Mouse (Mus musculus): ENCODE data around the gene Magi3. TPM values are rescaled to one million over a fixed set of nuclear protein-coding genes. Genes with fewer than 3 reads are reported as not detected.

The Magi3 gene
- total RNA-seq, 4 experiments from 2014 or later: 37.4 to 44.8 (median 39.0) TPM

DNA sequence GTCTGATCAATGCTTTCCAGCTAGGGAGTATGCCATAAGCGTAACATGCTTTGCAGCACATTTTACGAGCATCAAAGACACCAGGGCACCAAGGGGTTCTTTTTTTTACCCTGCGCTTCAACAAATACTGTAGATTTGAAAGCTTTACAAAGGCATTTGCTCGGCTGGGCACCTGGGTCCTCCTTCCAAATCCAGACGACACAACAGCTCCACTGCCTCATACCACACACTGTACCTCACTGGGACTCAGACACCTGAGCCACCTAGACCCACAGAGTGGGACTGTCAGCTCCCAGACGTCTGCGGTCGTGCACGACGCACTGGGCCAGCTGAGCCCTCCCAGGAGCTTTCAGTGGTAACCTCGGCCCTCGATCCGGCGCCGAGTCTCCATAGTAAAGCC is 1.2 kb downstream of the Magi3 start:
- peak; percentile 14 to 32 for DNase-seq (ENCODE audit: low spot score in 2 of 2)

DNA sequence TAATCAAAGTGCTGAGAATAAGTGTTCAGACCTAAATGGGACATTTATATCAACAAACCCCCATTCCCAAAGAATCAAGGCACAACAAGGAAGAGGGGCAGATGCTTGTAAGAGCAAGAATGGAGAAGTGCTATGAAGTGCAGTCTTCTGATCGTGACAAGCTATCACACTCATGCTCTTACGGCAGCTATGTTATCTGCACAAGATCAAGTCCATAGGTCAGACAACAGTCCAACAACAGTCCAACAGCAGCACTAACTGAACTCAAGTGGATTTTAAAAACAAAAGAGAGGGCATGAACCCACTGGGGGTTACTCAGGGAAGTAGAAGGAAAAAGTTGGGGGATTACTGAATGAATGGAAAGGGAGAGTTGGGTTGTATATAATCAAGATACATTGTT is 30.4 kb downstream of the Magi3 start:
- no peak for DNase-seq (ENCODE audit: low spot score in 2 of 2)

DNA sequence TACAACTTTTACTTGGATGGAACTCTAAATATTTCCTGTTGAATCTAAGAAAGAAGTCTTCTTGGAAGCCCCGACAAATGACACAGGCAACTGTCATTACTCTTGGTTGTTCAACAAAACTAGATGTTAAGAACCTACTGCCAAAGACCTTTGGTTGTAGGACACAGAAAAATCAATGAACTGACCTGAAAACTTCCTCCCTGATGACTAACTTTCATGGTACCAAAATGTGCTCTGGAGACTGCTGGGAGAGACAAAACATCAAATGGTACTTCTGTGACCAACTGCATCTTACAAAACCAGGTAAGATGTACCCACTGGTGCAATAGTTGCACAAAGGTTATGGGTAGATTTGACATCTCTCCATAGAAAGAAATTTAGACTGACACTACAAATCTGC is 30.9 kb downstream of the Magi3 start:
- DNase-seq (ENCODE audit: low spot score in 2 of 2): no peak

DNA sequence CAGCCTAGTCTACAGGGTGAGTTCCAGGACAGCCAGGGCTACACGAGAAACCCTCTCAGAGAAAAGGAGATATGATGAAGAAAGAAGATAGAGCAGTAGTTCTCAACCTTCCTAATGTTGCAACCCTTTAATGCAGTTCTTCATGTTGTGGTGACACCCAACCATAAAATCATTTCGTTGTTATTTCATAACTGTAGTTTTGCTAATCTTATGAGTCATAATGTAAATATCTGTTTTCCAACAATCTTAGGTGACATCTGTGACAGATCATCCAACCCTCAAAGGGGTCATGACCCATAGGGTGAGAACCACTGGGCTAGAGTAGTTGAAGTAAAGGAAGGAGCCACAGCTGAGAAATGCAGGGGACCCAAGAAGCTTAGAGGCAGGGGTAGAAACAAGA is 35.9 kb downstream of the Magi3 start:
- no peak for DNase-seq (ENCODE audit: low spot score in 2 of 2)

DNA sequence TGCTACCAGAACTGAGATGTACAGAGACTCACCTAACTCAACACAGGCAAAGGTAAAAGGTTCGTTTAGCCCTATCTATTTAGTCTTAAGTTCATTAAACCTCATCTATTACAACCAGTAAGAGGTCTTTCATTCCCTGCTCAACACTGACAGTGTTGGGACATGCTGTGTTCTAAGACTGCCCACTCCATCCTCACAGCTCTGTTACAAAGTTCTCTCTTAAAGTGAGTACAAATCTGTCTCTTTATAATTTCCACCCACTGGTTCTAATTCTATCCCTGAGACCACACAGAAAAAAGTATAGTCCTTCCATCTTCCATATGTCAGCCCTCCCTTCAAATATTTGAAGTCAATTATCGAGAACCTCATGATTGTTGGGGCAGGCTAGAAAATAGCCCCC is 36.5 kb downstream of the Magi3 start:
- no peak for DNase-seq (ENCODE audit: low spot score in 2 of 2)

DNA sequence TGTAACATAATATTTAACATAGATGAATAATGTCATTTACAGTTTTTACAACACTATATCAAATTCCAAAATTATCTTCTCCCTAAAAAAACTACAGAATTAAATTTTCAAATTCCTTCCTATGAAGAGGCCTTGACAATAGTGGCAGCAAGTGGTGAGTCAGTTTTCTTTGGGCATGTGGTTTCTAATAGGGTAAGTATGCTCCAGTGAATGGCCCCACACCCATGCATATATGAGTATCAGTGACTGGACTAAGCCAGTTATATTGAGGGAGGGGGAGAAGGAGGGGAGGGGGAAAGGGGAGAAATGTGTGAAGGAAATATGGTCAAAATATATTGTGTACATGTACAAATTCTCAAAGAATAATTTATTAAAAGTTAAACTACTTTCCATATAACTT is 37.5 kb downstream of the Magi3 start:
- no peak for DNase-seq (ENCODE audit: low spot score in 2 of 2)

DNA sequence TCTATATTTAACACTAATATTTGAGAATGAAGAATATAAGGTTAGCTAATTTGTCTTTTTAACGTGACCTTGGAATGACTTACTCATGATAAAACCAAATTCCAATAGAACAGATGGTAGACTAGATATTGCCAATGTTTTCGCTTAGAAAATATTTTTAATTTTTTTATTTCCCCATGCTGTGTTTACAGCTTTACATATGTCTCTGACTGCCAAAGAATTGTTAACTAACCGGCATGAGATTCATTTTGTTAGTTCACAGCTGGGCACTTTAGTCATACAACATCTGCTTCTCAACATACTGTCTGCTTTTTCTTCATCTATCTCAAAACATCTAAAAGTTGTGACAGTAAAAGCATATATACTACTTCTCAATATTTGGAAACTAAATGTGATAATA is 58.8 kb downstream of the Magi3 start:
- DNase-seq (ENCODE audit: low spot score in 2 of 2): no peak

DNA sequence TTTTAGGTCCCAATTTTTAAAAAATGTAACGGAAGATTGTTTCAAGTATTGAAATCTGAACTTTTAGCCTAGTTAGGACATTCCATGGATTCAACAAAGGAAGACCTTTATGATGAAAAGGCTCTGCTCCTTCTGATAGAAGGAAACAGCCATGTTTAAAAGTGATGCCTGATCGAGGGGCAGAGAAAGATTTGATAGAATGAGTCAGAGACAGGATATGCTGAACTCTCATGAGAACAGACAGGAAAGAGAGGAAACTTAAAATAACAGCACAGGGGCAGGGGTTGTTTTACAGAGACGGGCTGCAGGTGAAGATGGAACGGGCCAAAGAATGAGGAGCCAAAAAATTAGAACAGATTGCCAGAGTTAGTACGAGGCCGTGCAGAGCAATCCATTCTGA is 59.6 kb downstream of the Magi3 start:
- no peak for DNase-seq (ENCODE audit: low spot score in 2 of 2)

DNA sequence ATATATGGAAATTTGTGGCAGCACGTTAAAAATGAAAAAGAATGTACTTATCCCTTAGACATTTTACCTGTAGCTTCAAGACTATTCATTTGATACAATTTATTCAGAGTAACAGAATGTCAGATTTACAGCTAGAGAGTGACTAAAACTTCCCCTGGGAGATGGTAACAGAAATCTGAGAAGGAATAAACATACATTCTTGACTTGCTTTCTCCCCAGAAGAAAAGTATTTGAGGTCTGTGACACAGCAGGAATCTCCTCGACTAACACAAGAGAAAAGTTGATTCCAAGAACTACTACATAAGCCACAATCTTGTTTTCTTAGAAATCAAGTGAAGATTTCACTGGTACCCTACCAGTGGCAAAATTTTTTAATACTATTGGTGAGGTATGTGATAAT is 70.0 kb downstream of the Magi3 start:
- no peak for DNase-seq (ENCODE audit: low spot score in 2 of 2)

DNA sequence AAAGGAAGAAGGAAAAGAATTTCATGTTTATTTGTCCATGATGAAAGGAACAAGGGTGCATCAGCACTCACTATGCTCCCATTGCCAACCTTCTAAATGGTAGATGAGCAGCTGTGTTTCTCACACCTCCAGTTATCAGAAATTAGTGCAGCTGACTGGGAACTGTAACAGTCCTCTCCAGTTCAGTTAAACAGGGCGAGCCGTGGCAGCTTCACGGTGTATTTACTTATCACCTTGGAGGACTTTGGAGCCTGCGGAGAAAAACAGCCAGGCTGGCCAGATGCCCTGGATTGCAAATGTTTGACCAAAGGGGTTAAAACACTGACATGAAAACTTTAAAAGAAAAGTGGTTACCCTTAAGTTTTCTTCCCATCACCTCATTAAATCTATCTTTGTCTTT is 77.8 kb downstream of the Magi3 start:
- DNase-seq (ENCODE audit: low spot score in 2 of 2): no peak

DNA sequence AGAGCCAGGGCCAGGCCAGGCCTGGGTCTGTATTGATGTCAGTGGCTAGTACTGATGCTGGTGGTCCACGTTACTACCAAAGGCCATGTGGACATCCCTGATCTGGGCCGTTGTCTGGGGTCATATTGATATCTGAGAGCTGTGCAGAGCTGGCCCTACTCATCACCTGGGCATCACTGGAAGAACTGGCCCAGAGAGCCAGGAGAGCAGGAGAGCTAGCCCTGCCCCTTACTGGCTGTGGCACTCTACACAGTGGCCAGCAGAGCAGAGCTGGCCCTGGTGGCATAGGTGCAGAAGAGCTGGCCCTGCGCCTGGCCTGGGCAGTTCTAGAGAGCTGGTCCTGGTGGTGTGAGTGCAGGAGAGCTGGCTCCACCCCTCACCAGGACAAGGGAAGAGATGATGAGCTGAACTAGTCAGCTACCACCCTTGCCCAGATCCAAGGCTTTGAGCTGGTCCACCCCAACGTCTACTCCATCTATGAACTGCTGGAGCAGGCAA is 81.2 kb downstream of the Magi3 start:
- no peak for DNase-seq (ENCODE audit: low spot score in 2 of 2)

DNA sequence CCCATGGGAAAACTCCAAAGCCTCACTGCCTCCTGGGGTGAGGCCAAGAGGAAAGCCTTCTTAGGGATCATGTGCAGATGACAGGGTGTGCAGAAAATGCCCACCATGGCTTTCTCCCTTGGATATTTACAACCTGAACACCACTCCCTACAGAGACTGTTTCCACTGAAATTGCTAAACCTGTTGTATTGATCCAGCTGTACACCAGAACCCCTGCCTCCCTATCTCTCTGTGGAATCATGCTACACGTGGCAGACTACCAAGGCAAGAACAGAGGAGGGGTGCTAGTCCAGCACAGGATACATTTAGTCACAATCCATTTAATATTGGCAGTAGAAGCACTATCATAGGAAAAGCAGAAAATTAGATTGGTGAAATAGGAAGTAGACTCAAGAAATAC is 94.5 kb downstream of the Magi3 start:
- no peak for DNase-seq (ENCODE audit: low spot score in 2 of 2)

DNA sequence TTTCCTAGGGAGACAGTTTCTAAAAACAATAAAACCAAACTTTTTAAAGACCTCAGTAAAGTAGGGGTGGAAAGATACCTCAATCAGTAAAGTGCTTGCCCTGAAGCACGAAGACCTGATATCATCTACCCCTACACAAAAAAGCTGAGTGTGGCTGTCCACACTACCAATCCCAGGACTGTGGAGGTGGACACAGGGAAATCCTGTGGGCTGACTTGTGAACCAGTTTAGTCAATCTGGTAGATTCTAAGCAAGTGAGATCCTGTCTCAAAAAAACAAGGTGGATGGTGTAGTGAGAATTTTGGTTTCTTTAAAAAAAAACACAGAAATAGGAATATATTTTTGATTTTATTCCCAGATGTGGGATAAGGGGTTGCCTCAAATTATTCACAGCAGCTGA is 96.3 kb downstream of the Magi3 start:
- no peak for DNase-seq (ENCODE audit: low spot score in 2 of 2)

DNA sequence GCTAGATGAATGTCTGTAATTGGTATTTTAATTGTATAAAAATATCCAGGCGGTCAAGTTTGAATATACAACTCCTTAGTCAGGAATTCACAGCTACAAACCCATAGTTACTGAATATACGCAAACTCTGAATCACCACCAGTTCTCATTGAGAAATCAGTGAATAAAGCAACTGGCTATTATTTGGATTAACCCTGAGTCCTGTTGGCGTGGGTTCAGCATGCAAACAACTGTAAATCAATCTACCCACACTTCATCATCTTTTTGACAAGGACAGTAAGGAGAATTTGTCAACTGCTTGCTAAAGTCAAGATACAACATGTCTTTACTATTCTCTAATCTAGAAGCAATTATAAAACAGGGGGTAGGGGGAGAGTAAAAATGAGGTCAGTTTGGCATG is 110.7 kb downstream of the Magi3 start:
- DNase-seq (ENCODE audit: low spot score in 2 of 2): no peak

DNA sequence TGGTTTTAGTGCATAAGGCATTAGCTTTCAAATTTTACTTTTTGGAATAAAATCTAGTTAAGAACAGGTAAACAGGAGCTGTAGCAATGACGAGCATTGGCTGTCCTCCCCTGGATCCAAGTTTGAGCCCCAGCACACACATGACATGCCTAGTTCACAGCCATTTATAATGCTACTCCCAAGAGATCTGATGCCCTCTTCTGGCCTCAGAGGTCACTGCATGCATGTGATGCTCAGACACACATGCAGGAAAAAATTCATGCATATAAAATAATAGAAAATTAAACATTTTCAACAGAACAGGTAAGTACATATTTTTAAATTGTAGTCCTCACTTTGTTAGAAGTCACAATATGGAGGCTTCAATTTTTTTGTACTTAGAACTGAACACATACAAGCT is 115.2 kb downstream of the Magi3 start:
- DNase-seq (ENCODE audit: low spot score in 2 of 2): no peak

DNA sequence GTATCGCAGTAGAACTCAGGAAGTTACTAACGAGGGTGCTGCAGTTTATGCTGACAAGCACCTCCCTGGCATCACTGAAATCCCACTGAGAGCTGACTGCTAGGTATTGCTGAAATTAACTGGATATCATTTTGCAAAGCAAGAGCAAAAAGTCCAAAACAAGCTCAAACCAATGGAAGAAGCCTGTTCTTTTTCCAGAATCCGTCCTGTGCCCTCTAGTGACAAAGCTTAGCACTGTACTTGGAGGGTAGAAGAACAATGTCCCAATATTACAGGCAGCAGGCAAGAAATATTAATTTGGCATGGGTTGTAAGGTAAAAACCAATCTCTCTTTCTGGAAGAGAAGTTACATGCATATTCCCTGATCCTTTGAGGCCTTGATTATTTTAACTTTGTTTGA is 118.5 kb downstream of the Magi3 start:
- DNase-seq (ENCODE audit: low spot score in 2 of 2): no peak

DNA sequence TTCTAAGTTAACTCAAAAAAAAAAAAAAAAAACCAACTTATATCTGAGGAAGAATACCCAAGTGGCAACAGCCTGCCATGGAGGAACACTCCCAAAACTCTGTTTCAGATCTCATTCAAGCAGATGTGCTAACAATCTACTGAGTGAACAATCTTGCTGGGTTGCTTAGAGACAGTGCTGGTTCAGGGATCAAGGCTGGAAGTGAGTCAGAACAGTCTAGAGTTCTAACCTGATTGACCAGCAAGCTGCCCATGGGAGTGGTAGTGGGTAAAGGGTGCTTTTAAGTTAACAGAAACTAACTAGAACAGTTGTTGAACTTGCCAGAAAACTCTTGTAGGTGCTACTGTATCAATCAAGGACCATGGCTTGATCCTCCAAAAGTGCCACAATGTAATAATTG is 118.9 kb downstream of the Magi3 start:
- DNase-seq (ENCODE audit: low spot score in 2 of 2): no peak

DNA sequence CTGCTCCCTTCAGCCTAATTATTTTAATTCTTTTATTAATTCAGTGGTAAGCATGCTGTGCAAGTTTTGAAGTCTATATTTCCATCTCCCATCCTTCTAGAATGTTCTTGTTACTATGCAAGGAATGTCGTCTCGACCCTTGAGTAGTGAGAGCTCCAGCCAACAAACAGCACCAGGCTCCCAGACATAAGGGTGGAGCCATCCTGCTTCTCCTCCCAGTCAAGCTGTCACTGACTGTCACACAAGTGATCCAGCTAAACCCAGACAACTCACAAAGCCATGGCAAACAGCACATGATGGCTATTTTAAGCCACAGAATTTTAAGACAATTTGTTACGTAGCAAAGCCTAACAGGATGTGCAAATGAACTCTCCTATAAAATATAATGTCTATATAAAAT is 124.2 kb downstream of the Magi3 start:
- DNase-seq (ENCODE audit: low spot score in 2 of 2): no peak

DNA sequence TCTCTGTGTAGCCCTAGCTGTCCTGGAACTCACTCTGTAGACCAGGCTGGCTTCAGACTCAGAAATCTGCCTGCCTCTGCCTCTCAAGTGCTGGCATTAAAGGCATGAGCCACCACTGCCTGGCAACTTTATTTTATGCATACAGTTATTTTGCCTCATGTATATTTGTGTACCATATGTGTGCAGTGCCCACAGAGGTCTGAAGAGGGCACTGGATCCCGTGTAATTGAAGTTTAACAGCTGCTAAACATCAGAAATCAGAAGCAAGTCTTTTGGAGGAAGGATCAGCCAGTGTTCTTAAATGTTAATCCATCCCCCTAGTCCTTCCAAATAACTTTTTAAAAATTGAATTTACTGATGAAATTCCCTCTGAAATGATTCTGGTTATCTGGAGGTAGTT is 125.5 kb downstream of the Magi3 start:
- no peak for DNase-seq (ENCODE audit: low spot score in 2 of 2)

DNA sequence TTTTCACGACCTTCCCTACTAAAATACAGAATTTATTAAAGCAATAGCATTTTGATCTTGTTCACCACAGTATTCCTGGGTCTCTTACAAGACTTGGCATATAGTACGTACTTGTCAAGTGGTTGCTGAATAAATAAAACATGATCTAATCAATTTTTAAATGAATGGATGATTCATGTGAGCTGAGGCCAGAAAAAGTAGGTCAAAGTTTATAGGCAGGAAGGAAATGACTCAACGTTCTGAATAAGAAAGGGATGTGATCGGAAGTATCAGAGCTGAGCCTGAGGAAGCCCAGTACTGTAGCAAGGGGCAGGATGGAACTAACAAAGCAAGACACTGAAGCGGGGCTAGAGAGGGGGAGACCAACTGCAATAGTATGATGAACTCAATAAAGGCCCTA is 127.4 kb downstream of the Magi3 start:
- no peak for DNase-seq (ENCODE audit: low spot score in 2 of 2)

DNA sequence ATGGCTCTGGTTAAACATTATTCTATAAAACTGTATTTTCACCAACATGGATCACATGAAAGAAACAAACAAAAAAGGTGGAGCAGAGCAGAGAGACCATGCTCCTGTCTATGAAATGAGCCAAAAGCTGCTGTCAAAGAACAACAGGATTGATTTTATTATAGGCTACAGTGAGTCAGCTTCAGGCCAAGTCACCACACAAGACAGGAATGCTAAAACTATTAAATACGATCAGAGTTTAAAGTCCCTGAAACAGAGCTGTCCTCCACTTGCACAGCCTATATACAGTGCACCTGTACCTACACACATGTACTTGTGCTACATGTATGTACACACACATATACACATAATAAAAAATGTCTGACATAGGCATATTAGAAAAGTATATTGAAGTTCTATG is 138.1 kb downstream of the Magi3 start:
- DNase-seq (ENCODE audit: low spot score in 2 of 2): no peak

DNA sequence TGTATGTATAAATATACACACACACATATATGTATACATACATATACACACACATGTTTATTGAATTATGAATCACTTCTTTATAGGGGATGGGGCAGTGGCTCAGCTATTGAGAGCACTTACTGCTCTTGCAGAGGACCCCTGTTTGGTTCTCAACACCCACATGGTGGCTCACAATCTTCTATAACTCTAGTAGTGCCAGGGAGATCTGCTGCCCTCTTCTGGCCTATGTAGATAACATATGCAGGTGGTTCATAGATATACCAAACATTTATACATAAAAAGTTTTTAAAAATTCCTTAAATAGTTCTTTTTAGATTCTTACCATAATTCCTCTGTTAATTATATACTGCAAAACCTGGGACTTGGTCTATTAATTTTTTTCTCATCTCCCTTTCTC is 141.4 kb downstream of the Magi3 start:
- DNase-seq (ENCODE audit: low spot score in 2 of 2): no peak

DNA sequence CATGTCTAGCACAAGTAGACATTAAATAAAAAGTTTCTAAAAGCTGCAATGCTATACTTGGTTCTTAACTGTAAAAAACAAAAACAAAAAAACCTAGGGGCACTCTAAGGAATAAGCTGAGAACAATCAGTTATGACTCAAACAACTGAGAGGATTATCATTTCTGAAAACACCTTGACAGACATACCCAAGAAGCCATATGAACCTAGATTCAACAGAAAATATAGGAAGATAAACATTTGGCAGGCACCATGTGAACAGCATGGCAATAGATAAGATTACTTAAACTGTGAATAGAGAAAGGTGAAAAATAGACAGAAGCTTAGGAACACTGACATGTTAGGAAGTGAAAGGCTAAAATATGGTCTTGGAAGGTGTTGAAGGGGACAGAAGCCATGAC is 150.8 kb downstream of the Magi3 start:
- no peak for DNase-seq (ENCODE audit: low spot score in 2 of 2)

DNA sequence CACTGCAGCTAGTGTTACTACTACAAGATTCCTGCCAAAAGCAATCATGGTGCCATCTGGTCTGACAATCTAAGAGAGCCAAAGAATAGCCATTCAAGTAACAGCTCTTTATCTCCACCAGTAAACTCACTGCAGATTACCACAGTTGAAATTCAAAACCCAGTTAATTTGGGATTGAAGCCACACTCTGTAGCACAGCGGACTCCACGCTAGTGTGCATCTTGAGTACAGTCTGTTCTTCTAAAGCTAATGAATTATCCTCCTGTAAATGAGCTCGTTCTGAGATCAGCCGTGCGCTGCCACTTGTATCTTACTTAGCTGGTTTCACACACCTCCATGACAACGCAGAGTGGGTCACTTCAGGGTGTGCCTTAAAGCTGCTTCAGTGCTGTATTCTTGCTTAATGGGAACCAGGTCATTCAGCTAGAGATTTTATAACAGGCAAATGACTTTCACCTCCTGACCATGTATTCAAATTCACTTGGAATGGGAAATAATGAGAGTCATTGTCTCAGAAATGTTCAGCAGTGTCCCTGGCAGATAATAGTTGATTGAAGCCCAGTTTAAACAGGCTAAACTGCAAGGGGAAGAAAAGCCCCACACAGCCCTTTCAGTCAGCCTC is 161.1 kb downstream of the Magi3 start:
- peak; percentile 30 to 49 for DNase-seq (ENCODE audit: low spot score in 2 of 2)

Data from left cerebral cortex, adult 8-10 months (tissue).